Mouse (Mus musculus) myocyte (in vitro differentiated cells): ENCODE results near the gene 1700001P01Rik.

ENCODE experiments used
- CEBPB ChIP-seq: IDR thresholded peaks from 2 replicates; pipeline ENCODE4 v1.6.1; 2011; ENCODE audit warnings: mild to moderate bottlenecking, moderate library complexity; ENCODE audit not compliant: poor library complexity, insufficient read depth, severe bottlenecking
- E2F4 ChIP-seq: IDR thresholded peaks from one replicate; pipeline ENCODE4 v1.6.1; 2011; ENCODE audit warnings: mild to moderate bottlenecking, control low read depth, moderate library complexity; ENCODE audit not compliant: insufficient read depth
- POLR2A ChIP-seq: IDR thresholded peaks from one replicate; pipeline ENCODE4 v1.6.1; 2011; ENCODE audit warnings: low read depth, mild to moderate bottlenecking, control low read depth, moderate library complexity; ENCODE audit not compliant: insufficient read length
- TCF3 ChIP-seq: IDR thresholded peaks from one replicate; pipeline ENCODE4 v1.6.1; 2011; ENCODE audit warnings: low read depth, control low read depth; ENCODE audit not compliant: insufficient read length
- USF1 ChIP-seq: IDR thresholded peaks from one replicate; pipeline ENCODE4 v1.6.1; 2011; ENCODE audit warnings: low read depth, mild to moderate bottlenecking, control low read depth, moderate library complexity

GRCm38 (mm10) chr11:97736645-97737044 is 39.1 kb downstream of the 1700001P01Rik start:
- no peak for TF ChIP-seq TCF3
- TF ChIP-seq E2F4, result no peak
- TF ChIP-seq CEBPB, result no peak
- no peak for TF ChIP-seq USF1
- TF ChIP-seq POLR2A, result no peak
